Mouse (Mus musculus): ENCODE results near the gene Gcsam.

DNA sequence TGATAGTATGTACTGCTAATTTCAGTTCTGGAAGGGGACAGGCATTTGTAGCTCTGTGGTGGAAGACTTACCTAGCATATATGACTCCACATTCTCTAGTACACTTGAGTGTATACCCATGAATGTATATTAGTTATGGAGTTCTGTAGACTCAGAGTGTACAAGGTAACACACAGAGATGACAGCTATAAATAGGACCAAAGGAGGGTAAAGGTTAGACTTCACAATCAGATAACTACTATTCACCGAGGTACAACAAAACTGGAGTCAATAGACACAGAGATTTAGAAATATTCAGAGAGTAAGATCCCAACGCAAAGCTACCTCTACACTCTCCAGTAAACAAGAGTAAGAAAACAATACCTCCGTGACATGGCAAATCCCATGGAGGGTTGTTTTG lies 33.8 kb downstream of the Gcsam start:
- TF ChIP-seq POLR2A (IDR thresholded peaks at IDR 0.05; ENCODE audit: borderline replicate concordance, extremely low read depth, insufficient read depth, insufficient read length, poor library complexity, severe bottlenecking) (no peak), CTCF (IDR thresholded peaks at IDR 0.05; ENCODE audit: borderline replicate concordance, extremely low read depth, insufficient read depth, insufficient read length) (no peak)
